Mouse (Mus musculus) kidney, postnatal 14 days (tissue): ENCODE measurements around the gene Slc36a2.
"Not testable (repeated sequence)": the region's sequence is repeated elsewhere in the genome, so short reads cannot be mapped to it uniquely, and the experiment has no call there.

Experiments
- DNase-seq: peaks from one replicate; pipeline ENCODE4 v3.0.0; 2022; ENCODE audit warnings: mixed read lengths

The Slc36a2 gene

DNA sequence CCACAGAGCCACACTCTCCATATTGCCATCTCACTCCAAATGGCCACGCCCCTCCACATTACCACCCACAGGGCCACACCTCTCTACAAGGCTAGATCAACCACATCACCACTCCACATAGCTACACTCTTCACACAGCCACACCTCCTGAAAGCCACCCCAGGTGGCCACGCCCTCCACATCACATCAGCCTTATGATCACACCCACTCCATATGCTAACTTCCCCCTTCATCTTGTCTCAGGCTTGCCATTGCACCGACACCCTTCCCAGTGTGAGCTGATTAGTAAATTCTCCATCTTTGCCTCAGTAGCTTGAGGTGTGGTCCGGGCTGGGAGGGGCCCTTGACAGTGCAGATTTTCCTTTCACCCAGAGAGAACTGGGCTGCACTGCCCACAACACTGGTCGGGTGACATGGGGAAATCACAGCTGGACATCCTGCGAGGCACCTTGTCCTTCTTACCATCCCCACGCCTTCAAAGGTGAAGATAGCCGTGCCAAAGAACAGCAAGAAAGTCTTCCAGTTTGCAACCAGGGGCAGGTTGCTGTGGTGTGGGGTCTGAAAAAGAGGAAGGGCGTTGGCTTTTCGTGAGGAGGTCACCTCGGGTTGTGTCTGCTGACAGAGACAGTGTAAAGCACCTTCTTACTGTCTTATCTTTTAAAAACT, 53.7 kb downstream of the Slc36a2 start:
- no peak for DNase-seq

DNA sequence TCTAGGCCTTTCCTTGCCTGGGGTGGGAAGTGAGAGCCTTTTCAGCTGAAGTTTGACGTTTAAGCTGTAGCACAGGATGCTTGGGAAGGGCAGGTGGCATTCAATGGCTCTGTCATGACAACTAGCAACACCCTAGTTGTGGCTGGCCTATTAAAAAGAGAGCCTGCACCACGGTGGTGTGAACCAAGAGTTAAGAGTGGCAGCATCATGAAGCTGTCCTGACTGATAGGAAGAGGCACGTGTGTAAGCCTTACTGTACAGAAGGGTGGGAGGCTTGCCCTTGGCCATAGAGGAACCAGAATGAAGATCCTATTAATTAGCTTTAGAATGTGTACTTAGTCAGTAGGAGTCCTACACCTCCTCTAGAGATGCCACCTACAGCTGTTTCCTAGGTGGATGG, 56.5 kb downstream of the Slc36a2 start:
- DNase-seq = no peak

DNA sequence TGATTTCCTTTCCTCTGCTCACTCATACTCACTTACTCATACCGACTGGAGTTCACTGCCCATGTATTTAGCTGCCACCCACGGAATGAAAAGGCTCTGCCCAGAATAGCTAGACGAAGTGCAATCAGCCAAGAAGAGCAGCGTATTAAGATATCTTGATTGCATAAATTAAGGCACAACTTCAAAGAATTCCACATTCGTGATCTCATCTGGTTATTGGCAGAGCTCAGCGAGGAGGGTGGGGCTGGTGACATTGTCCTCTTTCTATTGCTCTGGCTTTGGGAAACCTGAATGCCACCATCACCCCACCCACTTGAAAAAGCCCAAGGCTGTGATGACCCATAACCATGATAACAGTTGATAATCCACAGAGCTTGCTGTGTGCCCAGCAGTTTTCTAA, 56.9 kb downstream of the Slc36a2 start:
- no peak for DNase-seq

DNA sequence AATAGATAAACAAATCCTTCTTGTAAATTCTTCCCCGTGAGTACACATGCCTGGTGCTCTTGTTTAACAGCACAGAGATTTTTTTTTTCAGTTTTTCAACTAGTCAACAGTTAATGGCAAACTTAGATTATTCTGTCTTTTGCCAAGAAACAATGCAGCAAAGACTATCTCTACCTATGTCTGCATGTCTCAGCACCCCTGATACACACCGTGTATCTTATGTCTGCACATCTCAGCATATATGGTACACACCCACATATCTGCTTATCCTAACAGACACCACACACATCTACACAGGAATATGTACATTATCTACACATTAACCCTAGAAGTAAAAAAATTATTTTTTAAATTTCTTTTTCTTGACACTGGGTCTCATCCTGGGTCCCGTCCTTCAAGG, 58.2 kb downstream of the Slc36a2 start:
- DNase-seq = no peak

- no peak for DNase-seq
Measured at GRCm38 (mm10) chr11:55121430-55121829, 63.4 kb downstream of the Slc36a2 start.

- DNase-seq = no peak
Measured at GRCm38 (mm10) chr11:55120821-55121271, 64.0 kb downstream of the Slc36a2 start.

- no peak for DNase-seq
Measured at GRCm38 (mm10) chr11:55120279-55120678, 64.6 kb downstream of the Slc36a2 start.

GRCm38 (mm10) chr11:55117031-55117430, 67.8 kb downstream of the Slc36a2 start:
- no peak for DNase-seq

- DNase-seq = no peak
Measured at GRCm38 (mm10) chr11:55116004-55116403, 68.9 kb downstream of the Slc36a2 start.

DNA sequence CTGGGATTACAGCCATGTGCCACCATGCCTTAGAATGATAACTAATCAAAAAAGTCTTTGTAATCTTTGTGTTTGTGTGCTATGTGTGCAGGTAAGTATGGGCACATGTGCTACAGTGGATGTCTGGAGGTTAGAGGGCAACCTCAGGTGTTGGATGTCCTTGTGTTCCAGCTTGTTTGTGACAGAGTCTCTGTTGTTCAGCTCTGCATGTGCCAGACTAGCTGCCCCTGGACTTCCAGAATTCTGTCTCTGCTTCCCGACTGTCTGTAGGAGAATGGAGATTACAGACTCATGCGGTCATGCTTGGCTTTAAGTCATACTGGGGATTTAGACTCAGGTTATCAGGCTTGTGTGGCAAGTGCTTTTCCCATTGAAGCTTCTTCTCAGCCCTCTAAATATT, 70.6 kb downstream of the Slc36a2 start:
- no peak for DNase-seq

DNA sequence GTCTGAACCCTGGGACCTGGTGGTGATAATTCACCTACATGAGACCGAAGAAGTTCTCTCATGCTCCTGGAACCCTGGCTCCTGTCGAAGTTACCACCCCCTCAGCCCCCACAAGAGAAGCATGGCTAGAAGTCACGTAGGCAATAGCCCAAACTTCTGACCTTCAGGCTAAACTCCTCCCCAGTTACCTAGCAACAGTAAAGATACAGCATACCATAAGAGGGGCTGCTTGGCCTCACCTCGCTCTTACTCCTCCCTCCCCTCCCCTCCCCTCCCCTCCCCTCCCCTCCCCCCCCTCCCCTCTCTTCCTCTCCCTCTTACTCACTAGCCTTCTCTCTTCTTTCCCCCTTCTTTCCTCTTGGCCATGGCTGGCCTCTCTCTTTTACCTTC, 71.0 kb downstream of the Slc36a2 start:
- DNase-seq = not testable (repeated sequence)

DNA sequence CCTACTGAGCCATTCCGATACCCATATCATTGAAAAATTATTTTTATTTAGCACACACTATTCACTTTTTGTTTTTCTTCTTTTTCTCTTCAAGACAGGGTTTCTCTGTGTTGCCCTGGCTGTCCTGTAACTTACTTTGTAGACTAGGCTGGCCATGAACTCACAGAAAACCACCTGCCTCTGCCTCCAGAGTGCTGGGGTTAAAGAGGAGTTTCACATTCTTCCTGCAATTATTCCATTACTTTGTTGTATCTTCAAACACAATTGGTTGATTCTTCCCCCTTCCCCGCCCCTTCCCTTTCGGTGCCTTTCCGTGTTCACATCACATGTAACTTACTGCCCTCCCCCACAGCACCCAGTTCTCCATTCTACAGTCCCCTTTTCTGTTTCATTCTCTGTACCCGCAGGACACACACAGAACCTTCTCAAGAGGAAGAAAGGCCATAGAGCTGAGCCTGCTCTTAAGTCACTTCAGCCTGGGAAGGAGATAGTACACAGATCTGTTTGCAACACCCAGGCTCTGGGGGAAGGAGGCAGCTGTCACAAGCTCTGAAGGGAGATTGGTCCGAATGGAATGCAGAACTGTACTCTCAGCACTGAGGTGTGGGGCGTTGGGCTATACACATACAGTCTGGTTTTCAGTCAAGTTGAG, 71.5 kb downstream of the Slc36a2 start:
- DNase-seq = no peak

DNA sequence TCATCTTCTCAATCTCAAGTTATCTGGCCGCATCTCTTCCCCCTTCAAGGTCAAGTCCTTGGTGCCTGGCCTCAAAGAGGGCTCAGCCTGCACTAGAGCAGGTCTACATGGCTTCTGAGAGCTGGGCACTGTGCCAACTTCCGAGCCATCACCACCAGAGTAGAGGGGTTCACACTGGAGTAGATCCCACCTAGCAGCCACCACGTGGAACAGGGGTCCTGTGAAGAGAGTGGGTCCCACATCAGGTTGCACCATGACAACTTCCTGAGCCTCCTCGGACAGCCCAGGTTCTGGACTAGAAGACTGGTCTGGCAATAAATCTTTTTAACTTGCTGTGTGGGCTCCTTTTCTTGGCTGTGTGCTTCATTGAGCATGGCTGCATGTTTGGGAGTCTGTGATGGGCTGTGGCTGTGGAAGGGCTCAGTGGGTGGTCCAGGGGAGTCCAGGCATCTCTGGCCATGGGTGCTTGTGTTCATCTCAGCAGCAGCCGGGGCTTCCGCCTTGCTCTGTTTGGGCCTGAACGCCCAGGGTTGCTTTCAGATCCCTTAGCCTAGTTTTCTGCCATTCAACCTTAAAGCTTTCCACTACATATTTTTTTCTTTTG, 74.2 kb downstream of the Slc36a2 start:
- no peak for DNase-seq

DNA sequence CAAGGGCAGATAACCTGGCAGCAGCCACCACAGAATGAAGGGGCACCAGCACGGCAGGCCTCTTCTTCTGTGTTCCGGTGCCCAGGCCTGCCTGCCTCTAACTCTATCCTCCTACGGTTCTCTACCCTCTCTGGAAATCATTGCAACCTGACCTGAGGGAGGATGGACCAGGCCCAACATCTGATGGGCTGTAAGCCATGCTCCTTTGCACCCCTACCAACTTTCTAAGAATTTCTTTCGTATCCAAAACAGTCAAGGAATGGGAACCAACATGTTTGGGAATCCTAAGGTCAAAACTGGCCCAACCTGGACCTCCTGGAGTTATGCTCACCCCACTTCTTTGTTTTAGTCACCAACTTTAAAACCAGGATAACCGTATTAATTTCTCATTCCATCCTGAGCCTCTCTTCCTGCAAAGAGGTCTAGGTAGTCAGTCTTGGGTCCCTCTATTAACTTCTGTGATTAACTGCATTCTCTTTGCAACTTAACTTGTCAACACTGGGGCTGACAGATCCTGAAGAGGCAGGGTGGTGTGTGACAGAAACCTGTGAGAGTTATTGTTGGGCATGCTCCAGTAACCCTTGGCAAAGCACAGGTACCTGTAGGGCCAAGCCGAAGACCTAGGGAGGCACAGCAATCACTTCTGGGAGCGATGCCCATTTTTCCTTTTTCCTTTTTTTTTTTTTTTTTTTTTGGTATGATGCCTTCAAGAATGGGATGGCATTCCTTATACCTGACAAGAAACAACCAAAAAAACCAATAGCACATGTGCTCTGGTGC, 75.2 kb downstream of the Slc36a2 start:
- DNase-seq = no peak
